Mouse (Mus musculus) right cerebral cortex, postnatal 25 days (tissue): ENCODE results near the gene Pink1.
"Not testable (repeated sequence)": the region's sequence is repeated elsewhere in the genome, so short reads cannot be mapped to it uniquely, and the experiment has no call there.

Source experiments
- DNase-seq: peaks from one replicate; pipeline ENCODE4 v3.0.0; 2022

Gene Pink1

GRCm38 (mm10) chr4:138341393-138341792, 15.3 kb upstream of the Pink1 start:
- no peak for DNase-seq

- DNase-seq, result no peak
Measured at GRCm38 (mm10) chr4:138339963-138340362, 13.9 kb upstream of the Pink1 start.

DNA sequence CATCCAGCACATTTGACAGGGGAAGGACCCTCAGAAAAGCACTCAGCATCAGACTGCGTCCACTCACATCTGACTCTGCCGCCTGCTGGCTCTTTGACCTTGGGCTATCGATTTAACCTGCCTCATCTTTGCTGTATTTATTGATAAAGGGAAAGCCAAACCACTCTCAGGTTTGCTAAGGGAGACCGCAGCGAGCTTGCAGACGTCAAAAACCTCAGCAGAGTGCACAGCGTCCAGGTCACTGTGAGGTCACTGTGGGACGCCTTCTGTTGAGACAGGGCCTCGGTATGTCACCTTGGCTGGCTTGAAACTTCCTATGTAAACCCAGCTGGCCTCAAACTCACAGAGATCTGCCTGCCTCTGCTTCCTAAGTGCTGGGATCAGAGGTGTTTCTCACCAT, 11.2 kb upstream of the Pink1 start:
- DNase-seq, result no peak

DNA sequence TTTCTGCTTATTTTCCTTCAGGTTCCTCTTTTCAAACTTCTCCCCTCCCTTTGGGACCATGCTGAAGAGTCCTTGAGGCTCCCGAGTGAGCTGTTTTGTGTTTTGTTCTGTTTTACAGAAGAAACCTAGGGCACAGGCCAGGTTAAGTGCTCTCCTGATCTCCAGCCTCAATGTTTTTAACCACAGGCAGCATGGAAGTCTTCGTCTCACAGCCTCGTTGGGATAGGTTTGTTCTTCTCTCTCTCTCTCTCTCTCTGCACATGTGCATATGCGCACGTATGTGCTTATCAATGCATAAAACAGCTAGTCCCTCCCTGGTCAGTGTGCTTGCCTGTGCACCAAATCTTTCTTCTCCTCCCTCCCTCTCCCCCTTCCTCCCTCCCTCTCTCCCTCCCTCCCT, 10.8 kb upstream of the Pink1 start:
- no peak for DNase-seq

GRCm38 (mm10) chr4:138335648-138336047, 9.5 kb upstream of the Pink1 start:
- DNase-seq, result no peak

- no peak for DNase-seq
Measured at GRCm38 (mm10) chr4:138335036-138335435, 8.9 kb upstream of the Pink1 start.

- no peak for DNase-seq
Measured at GRCm38 (mm10) chr4:138333135-138333534, 7.0 kb upstream of the Pink1 start.

DNA sequence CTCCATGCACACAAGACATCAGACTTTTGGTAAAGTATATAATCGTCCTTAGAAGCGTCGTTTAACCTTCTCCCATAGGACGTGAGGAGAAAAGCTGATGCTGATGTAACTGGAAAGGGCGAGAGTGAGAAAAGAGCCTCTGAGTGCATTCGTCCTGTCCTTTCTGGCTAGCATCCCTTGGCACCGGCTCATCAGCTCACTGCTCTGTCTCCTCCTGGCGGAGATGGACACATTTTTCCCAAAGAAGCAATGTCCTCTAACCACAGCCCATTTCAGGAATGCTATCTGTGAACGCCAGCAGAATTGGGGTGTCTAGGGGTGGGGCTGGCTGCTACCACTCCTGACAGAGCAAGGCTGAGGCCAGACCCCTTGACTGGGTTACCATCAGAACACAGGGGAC, 5.5 kb upstream of the Pink1 start:
- DNase-seq, result no peak

DNA sequence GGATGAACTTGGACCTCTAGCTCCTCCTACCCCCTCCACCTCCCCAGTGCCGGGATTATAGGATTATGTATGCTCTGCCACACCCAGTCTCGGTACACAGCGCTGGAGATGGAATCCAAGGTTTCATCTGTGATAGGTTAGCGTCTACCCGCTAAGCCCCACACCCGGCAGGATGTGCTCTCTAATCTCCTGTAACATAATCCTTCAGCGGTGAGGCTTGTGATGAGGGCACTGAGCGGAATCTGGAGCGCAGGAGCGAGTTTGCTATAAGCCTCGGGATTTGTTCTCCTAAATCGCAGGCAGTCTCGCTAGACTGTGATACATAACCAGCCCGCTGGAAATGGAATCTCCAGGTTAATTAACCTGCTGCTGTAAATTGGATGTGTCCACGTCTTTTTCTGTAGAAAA, 4.2 kb upstream of the Pink1 start:
- DNase-seq, result no peak

GRCm38 (mm10) chr4:138327891-138328470, 1.9 kb upstream of the Pink1 start:
- DNase-seq, result no peak

- DNase-seq, result not testable (repeated sequence)
Measured at GRCm38 (mm10) chr4:138327155-138327554, 1.0 kb upstream of the Pink1 start.

DNA sequence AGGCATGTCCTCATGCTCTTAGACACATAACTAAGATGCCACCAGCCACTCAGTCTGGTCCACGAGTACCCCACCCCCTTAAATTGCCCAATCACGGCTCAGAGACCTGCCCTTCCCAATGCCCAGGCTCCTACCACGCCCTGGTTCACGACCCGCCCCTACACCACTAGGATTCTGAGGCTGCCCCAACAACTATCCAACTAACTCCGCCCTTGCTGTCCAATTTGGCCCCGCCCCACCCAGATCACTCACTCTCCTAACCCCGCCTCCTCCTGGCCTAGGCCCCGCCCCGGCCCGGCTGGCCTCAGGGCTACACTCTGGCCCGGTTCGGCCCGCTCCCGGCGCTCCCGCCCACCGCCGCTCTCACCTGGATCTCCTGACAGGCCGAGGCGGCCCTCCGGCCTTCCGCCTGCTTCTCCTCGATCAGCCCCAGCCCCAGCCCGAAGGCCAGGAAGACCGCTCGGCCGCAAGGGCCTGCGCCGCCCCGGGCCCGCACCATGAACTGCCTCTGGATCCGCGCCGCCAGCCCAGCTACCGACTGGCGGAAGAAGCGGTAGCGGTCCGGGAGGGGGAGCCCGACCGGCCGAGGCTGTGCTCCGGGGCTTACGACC, 536 bp downstream of the Pink1 start:
- peak; percentile 90 for DNase-seq

- no peak for DNase-seq
Measured at GRCm38 (mm10) chr4:138324451-138324850, 1.7 kb downstream of the Pink1 start.

- no peak for DNase-seq
Measured at GRCm38 (mm10) chr4:138323753-138324152, 2.4 kb downstream of the Pink1 start.

DNA sequence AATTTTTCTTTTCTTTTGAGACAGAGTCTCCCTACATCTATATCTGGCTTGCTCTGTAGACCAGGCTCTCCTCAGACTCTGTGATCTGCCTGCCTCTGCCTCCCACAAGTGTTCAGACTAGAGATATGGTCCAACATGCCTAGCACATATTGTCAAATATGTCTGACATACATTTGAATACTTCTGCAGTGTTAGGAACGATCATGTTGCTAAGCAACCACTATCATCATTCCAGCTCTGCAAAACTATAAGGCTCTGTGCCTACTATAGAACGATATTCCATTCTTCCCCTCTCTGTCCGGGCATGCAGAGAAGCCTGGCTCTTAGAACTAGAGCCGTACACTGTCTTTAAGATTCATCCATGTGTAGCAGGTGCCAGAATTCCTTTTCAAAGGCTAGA, 3.4 kb downstream of the Pink1 start:
- no peak for DNase-seq

DNA sequence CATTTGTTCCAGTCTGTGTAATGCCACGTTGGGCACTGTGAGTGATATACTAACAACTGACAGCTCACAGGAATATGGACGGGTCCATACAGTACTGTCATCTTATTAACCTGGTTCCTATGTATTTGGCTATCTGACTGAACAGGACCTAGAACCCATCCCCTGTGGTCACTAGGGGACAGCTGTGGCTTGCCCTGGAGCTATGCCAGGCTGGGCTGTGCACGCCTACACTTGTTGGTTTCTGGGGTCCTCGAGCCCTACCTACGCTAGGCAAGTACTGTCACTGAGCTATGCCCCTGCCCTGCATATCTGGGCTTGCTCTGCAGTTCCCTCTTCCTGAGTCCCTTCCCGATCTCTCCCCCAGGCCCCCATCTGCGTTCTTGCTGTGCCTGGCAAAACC, 4.6 kb downstream of the Pink1 start:
- no peak for DNase-seq

- no peak for DNase-seq
Measured at GRCm38 (mm10) chr4:138320711-138321110, 5.4 kb downstream of the Pink1 start.

GRCm38 (mm10) chr4:138319508-138319907, 6.6 kb downstream of the Pink1 start:
- peak; percentile 73 for DNase-seq

- DNase-seq, result no peak
Measured at GRCm38 (mm10) chr4:138318509-138319266, 7.4 kb downstream of the Pink1 start.

GRCm38 (mm10) chr4:138316369-138316768, 9.7 kb downstream of the Pink1 start:
- no peak for DNase-seq

DNA sequence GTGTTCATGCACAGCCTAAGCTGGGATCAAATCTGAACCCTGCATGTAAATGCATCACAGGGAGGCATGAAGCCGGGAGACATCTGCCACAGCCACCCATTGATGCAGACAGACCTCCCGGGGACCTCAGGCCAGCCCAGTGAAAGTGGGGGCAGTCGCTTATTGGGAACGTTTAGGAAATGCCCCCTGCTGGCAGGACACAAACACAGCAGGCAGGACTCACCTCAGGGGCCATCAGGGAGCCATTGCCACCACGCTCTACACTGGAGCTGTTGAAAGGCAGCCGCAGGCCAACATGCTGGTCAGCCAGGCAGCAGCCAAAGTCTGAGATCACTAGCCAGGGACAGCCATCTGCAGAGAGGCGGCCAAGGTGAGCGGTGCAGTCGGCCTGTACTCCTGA, 10.3 kb downstream of the Pink1 start:
- DNase-seq, result no peak

DNA sequence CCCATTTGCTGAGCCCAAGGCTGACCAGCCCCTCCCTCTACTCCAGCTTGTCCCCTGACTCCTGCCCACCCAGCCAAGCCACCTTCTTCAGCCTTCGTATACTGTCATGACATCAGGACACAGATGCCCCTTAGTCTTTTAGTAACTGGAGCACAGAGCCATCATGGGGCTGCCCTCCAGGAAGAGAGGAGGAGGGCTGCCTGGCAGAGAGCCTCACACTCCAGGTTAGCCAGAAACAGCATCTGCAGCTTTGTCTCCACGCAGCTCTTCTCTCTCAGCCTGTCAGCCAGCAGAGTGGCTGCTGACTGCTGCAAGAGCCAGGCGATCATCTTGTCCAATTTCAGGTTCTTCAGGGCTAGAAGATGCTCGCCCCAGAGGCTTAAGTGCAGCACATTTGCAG, 12.3 kb downstream of the Pink1 start:
- no peak for DNase-seq

- DNase-seq, result no peak
Measured at GRCm38 (mm10) chr4:138313021-138313420, 13.1 kb downstream of the Pink1 start.

GRCm38 (mm10) chr4:138312105-138312504, 14.0 kb downstream of the Pink1 start:
- no peak for DNase-seq
